Mouse (Mus musculus) heart, adult 2 months (tissue): ENCODE data around the gene Peli3. TPM values are rescaled to one million over a fixed set of nuclear protein-coding genes. Genes with fewer than 3 reads are reported as not detected.
A peak's percentile ranks its signal among the peaks of the same experiment; 100 is the strongest.

Source experiments
- DNase-seq, 2 experiments: peaks; one replicate each; pipeline ENCODE4 v3.0.0; 2021
- H3K27ac ChIP-seq: fragments of 200-600 bp; 2 replicates; pipeline ENCODE4 v1.8.1; 2022
- H3K27me3 ChIP-seq: fragments of 200-500 bp; 2 replicates; pipeline ENCODE4 v1.6.1; 2012; ENCODE audit warnings: mild to moderate bottlenecking, low read length, inconsistent platforms, mixed read lengths; ENCODE audit not compliant: control insufficient read depth, insufficient read depth
- H3K36me3 ChIP-seq: fragments of 200-500 bp; 2 replicates; pipeline ENCODE4 v1.6.1; 2012; ENCODE audit warnings: low read length, inconsistent platforms; ENCODE audit not compliant: control insufficient read depth, insufficient read depth
- H3K4me1 ChIP-seq: fragments of 200-500 bp; 2 replicates; pipeline ENCODE4 v1.6.1; 2011; ENCODE audit warnings: low read length; ENCODE audit not compliant: control insufficient read depth, insufficient read depth
- H3K4me3 ChIP-seq: fragments of 200-600 bp; 2 replicates; pipeline ENCODE4 v1.8.1; 2022
- H3K79me2 ChIP-seq: fragments of 200-500 bp; replicated peaks from 2 replicates; pipeline ENCODE4 v1.6.1; 2012; ENCODE audit warnings: mild to moderate bottlenecking, inconsistent platforms, low read length, moderate library complexity, mixed read lengths; ENCODE audit not compliant: control insufficient read depth, insufficient read depth
- H3K9ac ChIP-seq: fragments of 200-500 bp; 2 replicates; pipeline ENCODE4 v1.6.1; 2012; ENCODE audit warnings: low read depth, mild to moderate bottlenecking, control low read depth, inconsistent platforms, low read length, mixed read lengths
- CTCF ChIP-seq: fragments of 200-600 bp; IDR thresholded peaks from 2 replicates; pipeline ENCODE4 v1.8.1; 2022; ENCODE audit warnings: antibody characterized with exemption, mild to moderate bottlenecking, moderate library complexity
- EP300 ChIP-seq: fragments of 200-500 bp; IDR thresholded peaks from 2 replicates; pipeline ENCODE4 v1.6.1; 2011; ENCODE audit warnings: low read depth, low read length, control low read depth; ENCODE audit not compliant: insufficient read depth
- POLR2A ChIP-seq: fragments of 200-500 bp; IDR thresholded peaks from 2 replicates; pipeline ENCODE4 v1.6.1; 2011; ENCODE audit warnings: mild to moderate bottlenecking, low read depth, low read length, control low read depth; ENCODE audit not compliant: insufficient read depth
- WGBS: fragments of 180-500 bp; shearing (Covaris S2); methylation state at CpG from one replicate; pipeline ENCODE4 v1.1.7; 2018; 5-methylcytosine and 5-hydroxymethylcytosine counted together
- intact Hi-C: fragments of 180-260 bp; cut with DNase I; formaldehyde crosslinking; loops from one replicate; pipeline ENCODE4 v1.15.1; 2025
- polyA plus RNA-seq: library from polyadenylated mRNA; depleted of rRNA; stranded (reverse); fragments of >200 nt; gene quantifications from 2 replicates; pipeline ENCODE4 v1.2.3, GENCODE M21; 2012
- total RNA-seq, 2 experiments: library from RNA; stranded (reverse); gene quantifications; 2 replicates each; pipeline ENCODE4 v1.2.3; 2021

Gene Peli3
- total and polyA plus RNA-seq, 3 experiments: 1.9 to 2.5 (median 2.4) TPM

DNA sequence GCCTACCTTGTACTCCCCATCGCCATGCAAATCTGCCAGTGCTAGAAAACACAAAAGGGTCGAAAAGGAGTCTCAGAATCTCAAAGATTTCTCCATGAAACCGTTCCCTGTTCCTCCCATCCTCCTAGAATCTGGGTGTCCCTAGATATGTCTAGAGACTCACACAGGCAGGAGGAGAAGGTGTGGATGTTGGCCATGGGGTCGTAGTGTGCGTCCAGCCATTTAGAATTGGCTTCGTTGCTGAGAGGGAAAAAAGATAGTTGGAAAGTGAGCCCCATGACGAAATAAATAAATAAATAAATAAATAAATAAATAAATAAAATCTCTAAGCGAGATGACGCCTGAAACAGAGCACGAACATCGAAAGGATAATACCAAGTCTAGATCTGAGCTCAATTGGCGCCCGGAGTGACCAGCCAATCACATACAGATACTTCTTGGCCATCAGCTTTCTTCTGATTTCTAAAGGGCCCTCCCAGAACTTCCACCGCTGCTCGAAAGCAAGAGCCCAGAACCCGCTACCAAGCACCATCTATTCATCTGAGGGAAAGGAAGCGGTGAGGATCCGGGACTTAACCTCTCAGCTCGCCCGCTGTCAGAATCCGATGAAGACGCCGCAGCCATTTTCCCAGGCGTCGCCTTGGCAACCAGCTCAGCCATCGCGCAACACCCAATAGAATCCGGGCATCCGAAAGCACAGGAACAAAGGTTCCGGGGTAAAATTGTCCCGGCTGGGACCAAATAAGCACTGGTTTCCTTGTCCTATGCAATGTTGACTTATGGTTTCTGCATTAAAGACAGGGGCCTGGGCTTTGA is 36.7 kb downstream of the Peli3 start, which contains the start of gene Bbs1:
TSS of gene Bbs1 (minus strand) at position 650 of the 816 bp plus-strand sequence.
- no peaks in the 10 kb centered on the region for H3K27me3 ChIP-seq
- DNase-seq: peak; percentile 79 to 85
- no peaks in the 10 kb centered on the region for H3K36me3 ChIP-seq
- H3K4me3 ChIP-seq: peak within 1 kb of the TSS; percentile 63
- H3K9ac ChIP-seq: peak within 1 kb of the TSS; percentile 57; the same call in 1 of the 2 replicates
- TF ChIP-seq CTCF: no peak
- TF ChIP-seq EP300: 0 out of 2 replicates have a peak, but pooled peaks have one; percentile 25
- TF ChIP-seq POLR2A: peak; percentile 48; the same call in 1 of the 2 replicates
- no peaks in the 10 kb centered on the region for H3K79me2 ChIP-seq
- H3K27ac ChIP-seq: no peak within 1 kb of the TSS
- intact Hi-C loops: loop anchor here (2.0 kb wide), 1 partner anchor 25 kb away; no protein-coding TSS in a partner anchor
- peaks cover 3% of the 10 kb centered on the region for H3K4me1 ChIP-seq
- 9% methylated on average over 31 of the region's 31 CpGs for WGBS

DNA sequence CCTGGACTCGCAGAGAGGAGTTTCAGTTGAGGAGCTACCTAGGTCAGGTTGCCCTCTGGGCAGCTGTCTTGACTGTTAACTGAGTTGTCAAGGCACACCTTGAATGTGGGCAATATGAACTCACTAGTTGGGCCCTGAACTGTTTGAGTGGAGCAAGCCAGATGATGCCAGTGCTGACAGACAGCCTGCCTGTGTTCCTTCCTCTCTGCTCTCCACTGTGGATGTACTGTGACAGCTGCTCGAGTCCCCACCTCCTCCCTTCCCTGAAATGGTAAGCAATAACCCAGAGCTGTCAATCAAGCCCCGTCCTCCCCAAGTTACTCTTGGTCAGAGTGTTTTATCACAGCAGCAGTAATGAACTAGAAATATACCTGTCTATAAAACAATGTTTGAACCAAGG is 43.0 kb downstream of the Peli3 start:
- WGBS: 77% methylated on average over 3 of the region's 3 CpGs
- intact Hi-C loops: no loop called here
- Histone ChIP-seq H3K79me2 (no peaks in the 10 kb centered on the region), H3K4me1 (no peaks in the 10 kb centered on the region), H3K9ac (no peak overlapping the region), H3K36me3 (no peaks in the 10 kb centered on the region), H3K27ac (no peak overlapping the region), H3K27me3 (no peaks in the 10 kb centered on the region), H3K4me3 (no peak overlapping the region)
- TF ChIP-seq POLR2A (no peak), CTCF (no peak), EP300 (no peak)
- DNase-seq: no peak

DNA sequence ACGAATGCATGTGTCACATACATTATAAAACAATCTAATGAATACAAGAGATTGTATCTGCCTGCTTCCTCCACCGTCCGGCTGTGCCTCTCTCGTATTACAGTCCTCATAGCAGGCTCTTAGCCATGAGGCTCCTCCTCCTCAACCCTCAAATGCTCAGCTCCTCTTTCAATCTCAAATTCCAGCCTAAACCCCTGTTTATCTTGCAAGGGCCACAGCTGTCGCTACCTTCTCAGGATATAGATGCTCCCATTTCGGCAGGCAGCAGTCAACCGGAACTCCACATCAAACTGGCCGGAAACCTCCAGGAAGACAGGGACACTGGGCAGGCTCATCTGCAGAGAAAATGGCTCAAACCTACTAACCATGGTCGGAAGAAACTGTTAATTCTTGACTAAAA is 44.0 kb downstream of the Peli3 start:
- DNase-seq: no peak
- H3K27me3 ChIP-seq: no peaks in the 10 kb centered on the region
- no peak for TF ChIP-seq CTCF
- TF ChIP-seq POLR2A: no peak
- TF ChIP-seq EP300: no peak
- no peak overlapping the region for H3K4me3 ChIP-seq
- no peak overlapping the region for H3K27ac ChIP-seq
- WGBS: 71% methylated on average over 9 of the region's 9 CpGs
- no peaks in the 10 kb centered on the region for H3K4me1 ChIP-seq
- intact Hi-C loops: no loop called here
- H3K36me3 ChIP-seq: no peaks in the 10 kb centered on the region
- no peak overlapping the region for H3K9ac ChIP-seq
- H3K79me2 ChIP-seq: no peaks in the 10 kb centered on the region

DNA sequence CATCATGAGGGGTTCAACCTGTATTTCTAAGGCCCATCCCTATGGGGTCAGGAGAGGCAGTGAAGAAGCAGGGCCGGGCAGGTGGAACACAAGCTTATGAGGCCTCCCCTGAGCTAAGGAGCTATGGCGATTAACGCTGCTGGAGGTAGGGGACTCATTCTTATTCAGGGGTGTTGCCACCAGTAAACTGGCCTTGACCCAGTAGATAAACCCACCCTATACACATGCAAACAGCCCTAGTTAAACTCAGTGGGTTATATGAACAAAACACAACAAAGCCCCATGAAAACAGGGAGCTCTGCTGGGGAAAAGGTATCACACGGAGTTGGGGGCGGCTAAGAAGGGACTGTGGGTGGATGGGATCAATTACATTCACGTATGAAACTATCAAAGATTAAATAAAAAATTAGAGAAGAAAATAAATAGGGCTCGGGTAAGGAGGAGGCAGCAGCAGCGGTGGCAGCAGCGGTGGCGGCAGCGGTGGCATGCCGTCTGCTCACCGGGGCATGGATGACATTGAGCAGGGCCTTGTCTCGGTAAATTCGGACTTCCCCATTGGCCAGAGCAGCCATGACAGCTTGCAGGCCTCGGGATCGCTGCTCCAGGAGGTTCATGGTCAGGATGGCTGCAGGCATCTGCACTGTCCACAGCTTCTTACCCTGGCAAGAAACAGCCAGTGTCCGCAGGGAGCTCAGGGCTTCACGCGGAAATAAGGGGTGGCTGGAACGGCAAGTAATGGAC is 46.0 kb downstream of the Peli3 start:
- Histone ChIP-seq H3K79me2 (no peaks in the 10 kb centered on the region), H3K4me1 (no peaks in the 10 kb centered on the region), H3K27me3 (no peaks in the 10 kb centered on the region), H3K4me3 (no peak overlapping the region), H3K27ac (no peak overlapping the region), H3K36me3 (no peaks in the 10 kb centered on the region), H3K9ac (no peak overlapping the region)
- DNase-seq: no peak
- WGBS: 72% methylated on average over 21 of the region's 21 CpGs
- intact Hi-C loops: no loop called here
- no peak for TF ChIP-seq POLR2A
- TF ChIP-seq EP300: no peak
- TF ChIP-seq CTCF: no peak

DNA sequence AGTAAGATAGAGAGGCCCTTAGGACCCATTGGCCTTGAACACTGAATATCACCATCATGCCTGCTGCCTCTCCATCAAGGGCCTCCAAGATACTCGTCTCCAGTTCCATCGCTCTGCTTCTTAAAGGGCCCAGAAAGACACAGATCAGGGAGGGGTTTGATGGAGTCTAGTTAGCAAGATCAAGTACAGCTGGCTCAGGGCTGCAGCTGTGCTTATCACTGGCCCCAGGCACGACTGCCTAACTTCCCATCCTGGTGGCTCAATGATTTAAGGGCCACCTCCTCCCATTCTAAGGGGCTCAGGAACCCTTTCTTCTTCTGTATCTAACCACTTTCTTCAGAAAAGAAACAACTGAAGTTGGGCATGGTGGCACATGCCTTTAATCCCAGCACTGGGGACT is 51.1 kb downstream of the Peli3 start:
- H3K9ac ChIP-seq: no peak overlapping the region
- 73% methylated on average over 3 of the region's 3 CpGs for WGBS
- no peaks in the 10 kb centered on the region for H3K4me1 ChIP-seq
- no peak overlapping the region for H3K27ac ChIP-seq
- no peaks in the 10 kb centered on the region for H3K27me3 ChIP-seq
- TF ChIP-seq POLR2A: no peak
- no peaks in the 10 kb centered on the region for H3K79me2 ChIP-seq
- intact Hi-C loops: no loop called here
- H3K36me3 ChIP-seq: no peaks in the 10 kb centered on the region
- no peak for DNase-seq
- no peak overlapping the region for H3K4me3 ChIP-seq

DNA sequence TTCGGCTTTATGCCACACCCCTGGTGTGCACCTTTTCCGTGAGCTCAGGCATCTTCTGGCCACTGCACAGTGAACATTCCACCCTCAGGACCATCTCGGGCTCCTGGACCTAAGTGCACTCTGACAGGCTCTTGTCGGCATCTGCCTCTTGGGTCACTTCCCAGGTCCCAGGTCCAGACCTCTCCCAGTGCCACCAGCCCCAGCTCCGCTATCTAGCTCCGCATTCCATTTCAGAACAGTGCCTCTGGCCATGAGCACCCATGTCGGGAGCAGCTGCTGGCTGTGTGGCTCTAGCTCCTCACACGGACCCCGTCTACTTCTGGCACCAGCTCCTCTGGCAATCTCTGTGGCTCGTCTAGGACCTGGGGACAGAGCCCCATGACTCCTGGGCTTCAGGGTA is 53.1 kb downstream of the Peli3 start:
- WGBS: 58% methylated on average over 10 of the region's 10 CpGs
- H3K4me1 ChIP-seq: no peaks in the 10 kb centered on the region
- H3K36me3 ChIP-seq: no peaks in the 10 kb centered on the region
- DNase-seq: peak in 1 of 2 experiments; percentile 21
- TF ChIP-seq EP300: no peak
- H3K9ac ChIP-seq: no peak overlapping the region
- intact Hi-C loops: no loop called here
- no peak overlapping the region for H3K27ac ChIP-seq
- H3K4me3 ChIP-seq: no peak overlapping the region
- H3K27me3 ChIP-seq: no peaks in the 10 kb centered on the region
- H3K79me2 ChIP-seq: no peaks in the 10 kb centered on the region
